In genomic region chr1:63278106-63278505, GRCm38 (mm10) we compare ENCODE assay signal across 27 mouse cellular contexts. TPM values are rescaled to one million over a fixed set of nuclear protein-coding genes. Genes with fewer than 3 reads are reported as not detected.
A peak's percentile ranks its signal among the peaks of the same experiment; 100 is the strongest.
DNase-seq lines count a peak whose midpoint lies in the region; ATAC-seq and TF ChIP-seq lines count a peak whose summit lies in the region.
"Had no signal": no experiment of that assay in that cellular context is flagged by ENCODE, and none has a peak within 500 bp of the region (broad histone marks: within the 10 kb centered on the region; RNA-seq: fewer than 3 reads in every experiment).

No protein-coding gene starts in this region.

- H3K36me3 ChIP-seq in heart, postnatal 0 days (replicated peaks; ENCODE audit: control insufficient read depth, insufficient read depth, low read length): no peaks in the 10 kb centered on the region
- no peaks in the 10 kb centered on the region for H3K36me3 ChIP-seq in midbrain, embryonic 14.5 days (ENCODE audit: control insufficient read depth, insufficient read depth, low read length)
- H3K36me3 ChIP-seq in midbrain, embryonic 16.5 days (ENCODE audit: control insufficient read depth, insufficient read depth, low read length): no peaks in the 10 kb centered on the region
- H3K36me3 ChIP-seq: heart, embryonic 15.5 days; intestine, embryonic 15.5 days; liver, embryonic 13.5 days had no signal

- no peak overlapping the region for H3K27ac ChIP-seq in heart, postnatal 0 days (ENCODE audit: low read depth)
- H3K27ac ChIP-seq in midbrain, embryonic 14.5 days (replicated peaks; ENCODE audit: low read depth, low read length): no peak overlapping the region
- no peak overlapping the region for H3K27ac ChIP-seq in midbrain, embryonic 16.5 days (ENCODE audit: low read length)
- H3K27ac ChIP-seq: forebrain, embryonic 10.5 days; heart, embryonic 15.5 days; hindbrain, embryonic 13.5 days; intestine, embryonic 15.5 days; liver, embryonic 13.5 days had no signal

- ATAC-seq in heart, postnatal 0 days (ENCODE audit: insufficient read depth, low read depth): no peak
- ATAC-seq in midbrain, embryonic 14.5 days (ENCODE audit: low FRiP score, low TSS enrichment): no peak
- ATAC-seq in midbrain, embryonic 16.5 days: no peak
- ATAC-seq: activated CD4-positive, CD25-positive, alpha-beta regulatory T cell, adult 4 months; intestine, embryonic 15.5 days had no signal

- no peaks in the 10 kb centered on the region for H3K4me1 ChIP-seq in heart, postnatal 0 days (ENCODE audit: control insufficient read depth, insufficient read depth)
- no peaks in the 10 kb centered on the region for H3K4me1 ChIP-seq in midbrain, embryonic 14.5 days (ENCODE audit: control insufficient read depth, insufficient read depth, low read length)
- no peaks in the 10 kb centered on the region; the same call in 1 of the 2 replicates for H3K4me1 ChIP-seq in midbrain, embryonic 16.5 days (ENCODE audit: control insufficient read depth, insufficient read depth, low read length)
- H3K4me1 ChIP-seq: hindbrain, embryonic 13.5 days had no signal

- WGBS in heart, postnatal 0 days: 34% methylated on average over 5 of the region's 5 CpGs
- 31% methylated on average over 5 of the region's 5 CpGs for WGBS in midbrain, embryonic 14.5 days
- WGBS in midbrain, embryonic 16.5 days: 24% methylated on average over 5 of the region's 5 CpGs

- no peak overlapping the region for H3K9ac ChIP-seq in heart, postnatal 0 days (replicated peaks; ENCODE audit: low read depth, low read length)
- H3K9ac ChIP-seq in midbrain, embryonic 14.5 days (replicated peaks; ENCODE audit: low read length): no peak overlapping the region
- H3K9ac ChIP-seq in midbrain, embryonic 16.5 days (ENCODE audit: low read depth, low read length): no peak overlapping the region
- H3K9ac ChIP-seq: heart, embryonic 15.5 days; hindbrain, embryonic 13.5 days; intestine, embryonic 15.5 days; liver, embryonic 13.5 days had no signal

- no peak overlapping the region for H3K4me3 ChIP-seq in heart, postnatal 0 days (ENCODE audit: low read depth, low read length)
- no peak overlapping the region for H3K4me3 ChIP-seq in midbrain, embryonic 14.5 days (replicated peaks; ENCODE audit: low read depth, low read length)
- H3K4me3 ChIP-seq in midbrain, embryonic 16.5 days (ENCODE audit: low read depth, low read length): no peak overlapping the region
- H3K4me3 ChIP-seq: forebrain, embryonic 10.5 days; heart, embryonic 15.5 days; hindbrain, embryonic 13.5 days; intestine, embryonic 15.5 days; liver, embryonic 13.5 days; megakaryocyte, embryonic 14.5 days had no signal

- H3K27me3 ChIP-seq in heart, postnatal 0 days (ENCODE audit: control insufficient read depth, insufficient read depth, low read length): peaks cover 54% of the 10 kb centered on the region
- peaks cover 13% of the 10 kb centered on the region for H3K27me3 ChIP-seq in midbrain, embryonic 14.5 days (ENCODE audit: control insufficient read depth, insufficient read depth, low read length)
- peaks cover 3% of the 10 kb centered on the region for H3K27me3 ChIP-seq in midbrain, embryonic 16.5 days (ENCODE audit: control insufficient read depth, insufficient read depth, low read depth, low read length)

- DNase-seq in heart, postnatal 0 days (ENCODE audit: low spot score): peak; percentile 37
- DNase-seq in heart, adult 9 months (ENCODE audit: low spot score in 2 of 2): no peak
- DNase-seq in midbrain, embryonic 14.5 days: peak; percentile 64
- peak; percentile 46 for DNase-seq in embryo, embryonic 10 days (ENCODE audit: low spot score)
- peak; percentile 52 for DNase-seq in retina, embryonic 14.5 days (ENCODE audit: low spot score)
- DNase-seq in urinary bladder, postnatal 25 days (ENCODE audit: low spot score): no peak
- no peak for DNase-seq in layer of hippocampus, adult 11-12 months (ENCODE audit: low spot score)
- DNase-seq: adrenal gland, adult 8-10 months; cerebellum, adult 8-10 months; cerebellum, postnatal 36 days; gastrocnemius, postnatal 25 days; heart, adult 18-20 months; kidney, postnatal 25 days; layer of hippocampus, adult 9-11 months; liver, embryonic 13.5 days; lung, adult 2 months; right cerebral cortex, postnatal 14 days had no signal

- H3K4me2 ChIP-seq in heart, postnatal 0 days (ENCODE audit: low read depth, low read length): no peak overlapping the region
- no peak overlapping the region for H3K4me2 ChIP-seq in midbrain, embryonic 14.5 days (ENCODE audit: low read length)
- H3K4me2 ChIP-seq in midbrain, embryonic 16.5 days (ENCODE audit: low read length): no peak overlapping the region
- H3K4me2 ChIP-seq: heart, embryonic 15.5 days; hindbrain, embryonic 13.5 days; intestine, embryonic 15.5 days; liver, embryonic 13.5 days had no signal

- H3K9me3 ChIP-seq in heart, postnatal 0 days (replicated peaks; ENCODE audit: control insufficient read depth, low read length): no peaks in the 10 kb centered on the region
- H3K9me3 ChIP-seq in midbrain, embryonic 14.5 days (ENCODE audit: control insufficient read depth, low read length): no peaks in the 10 kb centered on the region
- no peaks in the 10 kb centered on the region for H3K9me3 ChIP-seq in midbrain, embryonic 16.5 days (replicated peaks; ENCODE audit: control insufficient read depth, low read length, poor library complexity, severe bottlenecking)
- H3K9me3 ChIP-seq: forebrain, embryonic 10.5 days; heart, embryonic 15.5 days; hindbrain, embryonic 13.5 days; intestine, embryonic 15.5 days; liver, embryonic 13.5 days; megakaryocyte, embryonic 14.5 days had no signal

- TF ChIP-seq EP300 in heart, postnatal 0 days (IDR thresholded peaks at IDR 0.05; ENCODE audit: low read depth): no peak

- TF ChIP-seq CTCF in heart, postnatal 0 days (IDR thresholded peaks at IDR 0.05; ENCODE audit: low read depth): peak; percentile 17; the same call in 1 of the 2 replicates

RNA-seq across cellular contexts. Expression of gene Zdbf2, which starts 5.0 kb away (rescaled TPM):
- total RNA-seq in heart, postnatal 0 days (2014; rRNA removed; ENCODE audit: low replicate concordance): 2.0 and 3.3 TPM in 2 replicates
- 3.0 and 3.5 TPM in 2 replicates for polyA plus RNA-seq in heart, postnatal 0 days (2015; fragmentation: Nextera tagmentation; extraction: Ambion mirVana)
- polyA plus RNA-seq in midbrain, embryonic 14.5 days (2014; fragmentation: Nextera tagmentation; extraction: Ambion mirVana): 38.3 and 38.9 TPM in 2 replicates
- polyA plus RNA-seq in midbrain, embryonic 16.5 days (2015; fragmentation: Nextera tagmentation; extraction: Ambion mirVana): 35.4 and 50.3 TPM in 2 replicates
- total RNA-seq: monocyte, adult 5-6 weeks; neutrophil, adult 5-6 weeks had no signal
- polyA plus RNA-seq: activated CD4-positive, CD25-positive, alpha-beta regulatory T cell, adult 4 months; C2C12 had no signal

Comparison
In these comparisons a context has a peak if more than half of its experiments do, and no peak if none do; other contexts are left out.
1. DNase-seq: peak in heart, postnatal 0 days (single experiment), midbrain, embryonic 14.5 days (single experiment), embryo, embryonic 10 days (single experiment) and retina, embryonic 14.5 days (single experiment); none in heart, adult 9 months (0 of 2), urinary bladder, postnatal 25 days (single experiment) and layer of hippocampus, adult 11-12 months (single experiment).